Mouse (Mus musculus): ENCODE results near the gene AU015836. TPM values are rescaled to one million over a fixed set of nuclear protein-coding genes. Genes with fewer than 3 reads are reported as not detected.
"Not testable (repeated sequence)": the region's sequence is repeated elsewhere in the genome, so short reads cannot be mapped to it uniquely, and the experiment has no call there.

Gene AU015836
- polyA plus RNA-seq, 1 experiment from 2014 or later, result not detected

- not testable (repeated sequence) for H3K4me1 ChIP-seq (ENCODE audit: control insufficient read depth, insufficient read depth, low read length); H3K9me3 ChIP-seq (replicated peaks; ENCODE audit: control insufficient read depth, low read length); H3K4me3 ChIP-seq (ENCODE audit: low read depth, low read length); H3K36me3 ChIP-seq (ENCODE audit: control insufficient read depth, insufficient read depth, low read length); ATAC-seq; H3K4me2 ChIP-seq (ENCODE audit: low read length); H3K9ac ChIP-seq (ENCODE audit: low read length); DNase-seq (ENCODE audit: low spot score); H3K27ac ChIP-seq (ENCODE audit: low read depth, low read length); H3K27me3 ChIP-seq (replicated peaks; ENCODE audit: control insufficient read depth, insufficient read depth, low read length)
- WGBS, result 81% methylated on average over 3 of the region's 3 CpGs
Measured at GRCm38 (mm10) chrX:93985096-93985495, 16.6 kb downstream of the AU015836 start.

GRCm38 (mm10) chrX:94006991-94007390 lies 38.5 kb downstream of the AU015836 start:
- Histone ChIP-seq H3K9me3 (replicated peaks; ENCODE audit: control insufficient read depth, low read length) (no peaks in the 10 kb centered on the region), H3K36me3 (ENCODE audit: control insufficient read depth, insufficient read depth, low read length) (no peaks in the 10 kb centered on the region), H3K9ac (ENCODE audit: low read length) (no peak overlapping the region), H3K4me3 (ENCODE audit: low read depth, low read length) (no peak overlapping the region), H3K27me3 (replicated peaks; ENCODE audit: control insufficient read depth, insufficient read depth, low read length) (no peaks in the 10 kb centered on the region), H3K4me1 (ENCODE audit: control insufficient read depth, insufficient read depth, low read length) (no peaks in the 10 kb centered on the region), H3K27ac (ENCODE audit: low read depth, low read length) (no peak overlapping the region), H3K4me2 (ENCODE audit: low read length) (no peak overlapping the region)
- ATAC-seq (no peak), DNase-seq (ENCODE audit: low spot score) (no peak)
- WGBS, result 87% methylated on average over 3 of the region's 3 CpGs

- Histone ChIP-seq H3K9ac (ENCODE audit: low read length) (no peak overlapping the region), H3K4me3 (ENCODE audit: low read depth, low read length) (no peak overlapping the region), H3K27ac (ENCODE audit: low read depth, low read length) (no peak overlapping the region), H3K9me3 (replicated peaks; ENCODE audit: control insufficient read depth, low read length) (no peaks in the 10 kb centered on the region), H3K4me1 (ENCODE audit: control insufficient read depth, insufficient read depth, low read length) (no peaks in the 10 kb centered on the region), H3K27me3 (replicated peaks; ENCODE audit: control insufficient read depth, insufficient read depth, low read length) (no peaks in the 10 kb centered on the region), H3K4me2 (ENCODE audit: low read length) (no peak overlapping the region), H3K36me3 (ENCODE audit: control insufficient read depth, insufficient read depth, low read length) (no peaks in the 10 kb centered on the region)
- ATAC-seq (no peak), DNase-seq (ENCODE audit: low spot score) (no peak)
- 83% methylated on average over 3 of the region's 3 CpGs for WGBS
Measured at GRCm38 (mm10) chrX:94009442-94009841, 41.0 kb downstream of the AU015836 start.

GRCm38 (mm10) chrX:94011656-94012173 lies 43.3 kb downstream of the AU015836 start:
- ATAC-seq (no peak), DNase-seq (ENCODE audit: low spot score) (no peak)
- Histone ChIP-seq H3K4me1 (ENCODE audit: control insufficient read depth, insufficient read depth, low read length) (no peaks in the 10 kb centered on the region), H3K27ac (ENCODE audit: low read depth, low read length) (no peak overlapping the region), H3K4me2 (ENCODE audit: low read length) (no peak overlapping the region), H3K9ac (ENCODE audit: low read length) (no peak overlapping the region), H3K4me3 (ENCODE audit: low read depth, low read length) (no peak overlapping the region), H3K36me3 (ENCODE audit: control insufficient read depth, insufficient read depth, low read length) (no peaks in the 10 kb centered on the region), H3K27me3 (replicated peaks; ENCODE audit: control insufficient read depth, insufficient read depth, low read length) (no peaks in the 10 kb centered on the region), H3K9me3 (replicated peaks; ENCODE audit: control insufficient read depth, low read length) (no peaks in the 10 kb centered on the region)
- WGBS, result 85% methylated on average over 7 of the region's 7 CpGs

- Histone ChIP-seq H3K4me3 (ENCODE audit: low read depth, low read length) (no peak overlapping the region), H3K9me3 (replicated peaks; ENCODE audit: control insufficient read depth, low read length) (no peaks in the 10 kb centered on the region), H3K36me3 (ENCODE audit: control insufficient read depth, insufficient read depth, low read length) (no peaks in the 10 kb centered on the region), H3K27me3 (replicated peaks; ENCODE audit: control insufficient read depth, insufficient read depth, low read length) (no peaks in the 10 kb centered on the region), H3K4me2 (ENCODE audit: low read length) (0 out of 2 replicates have a peak overlapping the region, but pooled peaks have one; percentile 21), H3K4me1 (ENCODE audit: control insufficient read depth, insufficient read depth, low read length) (no peaks in the 10 kb centered on the region), H3K9ac (ENCODE audit: low read length) (no peak overlapping the region), H3K27ac (ENCODE audit: low read depth, low read length) (no peak overlapping the region)
- 36% methylated on average over 12 of the region's 12 CpGs for WGBS
- DNase-seq (ENCODE audit: low spot score) (peak; percentile 49), ATAC-seq (peak; percentile 67)
Measured at GRCm38 (mm10) chrX:94012479-94013167, 44.2 kb downstream of the AU015836 start.

- H3K9ac ChIP-seq (ENCODE audit: low read length), result no peak overlapping the region
- no peaks in the 10 kb centered on the region for H3K4me1 ChIP-seq (ENCODE audit: control insufficient read depth, insufficient read depth, low read length)
- H3K36me3 ChIP-seq (ENCODE audit: control insufficient read depth, insufficient read depth, low read length), result no peaks in the 10 kb centered on the region
- no peak overlapping the region for H3K27ac ChIP-seq (ENCODE audit: low read depth, low read length)
- WGBS, result 19% methylated on average over 1 of the region's 1 CpGs
- H3K27me3 ChIP-seq (replicated peaks; ENCODE audit: control insufficient read depth, insufficient read depth, low read length), result no peaks in the 10 kb centered on the region
- H3K9me3 ChIP-seq (replicated peaks; ENCODE audit: control insufficient read depth, low read length), result no peaks in the 10 kb centered on the region
- no peak overlapping the region for H3K4me3 ChIP-seq (ENCODE audit: low read depth, low read length)
- no peak overlapping the region for H3K4me2 ChIP-seq (ENCODE audit: low read length)
- no peak for ATAC-seq
- no peak for DNase-seq (ENCODE audit: low spot score)
Measured at GRCm38 (mm10) chrX:94016891-94017290, 48.4 kb downstream of the AU015836 start.

- ATAC-seq (peak; percentile 66), DNase-seq (ENCODE audit: low spot score) (peak; percentile 70)
- H3K36me3 ChIP-seq (ENCODE audit: control insufficient read depth, insufficient read depth, low read length), result no peaks in the 10 kb centered on the region
- no peaks in the 10 kb centered on the region for H3K27me3 ChIP-seq (replicated peaks; ENCODE audit: control insufficient read depth, insufficient read depth, low read length)
- no peak overlapping the region for H3K4me2 ChIP-seq (ENCODE audit: low read length)
- no peaks in the 10 kb centered on the region for H3K4me1 ChIP-seq (ENCODE audit: control insufficient read depth, insufficient read depth, low read length)
- 44% methylated on average over 5 of the region's 5 CpGs for WGBS
- H3K27ac ChIP-seq (ENCODE audit: low read depth, low read length), result no peak overlapping the region
- no peak overlapping the region for H3K9ac ChIP-seq (ENCODE audit: low read length)
- H3K4me3 ChIP-seq (ENCODE audit: low read depth, low read length), result no peak overlapping the region
- H3K9me3 ChIP-seq (replicated peaks; ENCODE audit: control insufficient read depth, low read length), result no peaks in the 10 kb centered on the region
Measured at GRCm38 (mm10) chrX:94022264-94022874, 53.9 kb downstream of the AU015836 start.

All from forebrain, embryonic 14.5 days (tissue).